ENCODE assay signal across 14 mouse cellular contexts in the genomic region with DNA sequence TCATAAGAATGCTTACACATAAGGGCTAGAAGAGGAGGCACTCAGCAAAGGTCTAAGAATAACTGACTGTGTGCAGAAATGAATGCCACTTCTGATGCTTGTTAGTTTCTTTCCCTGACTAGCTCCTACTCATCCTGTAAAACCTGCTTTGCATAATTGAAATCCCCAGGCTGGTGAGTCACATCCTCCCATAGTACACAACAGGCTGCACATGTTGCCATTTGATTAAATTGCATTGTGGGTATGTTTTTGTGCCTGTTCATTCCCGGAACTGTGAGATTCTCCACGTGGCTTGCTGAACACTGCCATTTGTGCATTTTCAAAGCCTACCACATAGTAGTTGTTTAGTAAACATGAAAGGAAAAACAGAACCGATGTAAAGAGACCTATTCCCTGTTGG.
DNase-seq lines count a peak whose midpoint lies in the region; TF ChIP-seq lines count a peak whose summit lies in the region.
"Had no signal": no experiment of that assay in that cellular context is flagged by ENCODE, and none has a peak within 500 bp of the region (broad histone marks: within the 10 kb centered on the region; RNA-seq: fewer than 3 reads in every experiment).

No protein-coding gene starts in this region.

- H3K9me3 ChIP-seq in CH12.LX (replicated peaks; ENCODE audit: low read length), result no peaks in the 10 kb centered on the region
- H3K9me3 ChIP-seq: hindbrain, embryonic 10.5 days had no signal

- in situ Hi-C loops in CH12.LX (cut with MboI; ENCODE audit: low pct_ligation_motif_present, low pct_unique_long_range_greater_than_20kb, low sequenced_read_pairs), result no loop called here

- dilution Hi-C loops in CH12.LX (cut with MboI; ENCODE audit: extremely low pct_ligation_motif_present, extremely low pct_unique_long_range_greater_than_20kb, low sequenced_read_pairs), result no loop called here

- no peaks in the 10 kb centered on the region for H3K27me3 ChIP-seq in CH12.LX (replicated peaks)

- TF ChIP-seq CTCF in CH12.LX (conservative IDR thresholded peaks at IDR 0.05 in 1 of 2, IDR thresholded peaks at IDR 0.05 in 1 of 2; ENCODE audit: low read depth in 2 of 2, low read length in 2 of 2), result no peak

- peak overlapping the region; percentile 99; the same call in 1 of the 2 replicates for H3K27ac ChIP-seq in CH12.LX (ENCODE audit: insufficient read depth, low read depth)
- H3K27ac ChIP-seq: hindbrain, embryonic 10.5 days; kidney, postnatal 0 days; liver, embryonic 14.5 days had no signal

- peak; percentile 6 for DNase-seq in layer of hippocampus, adult 11-12 months (ENCODE audit: low spot score)
- no peak for DNase-seq in layer of hippocampus, postnatal 10 days (ENCODE audit: low spot score in 2 of 2)
- DNase-seq in 3T3-L1 (ENCODE audit: low read depth, low spot score), result peak; percentile 69
- peak; percentile 94 for DNase-seq in CH12.LX (ENCODE audit: extremely low read depth)
- peak; percentile 1 to 48 for DNase-seq in left cerebral cortex, adult 9 months (ENCODE audit: low spot score in 2 of 2)
- DNase-seq in gastrocnemius, postnatal 4 days (ENCODE audit: low spot score in 2 of 2), result no peak
- DNase-seq in thymus, postnatal 0 days (ENCODE audit: low spot score), result no peak
- DNase-seq: adrenal gland, adult 2 months; cerebellum, adult 9-10 months; gastrocnemius, postnatal 10 days; lung, postnatal 10 days had no signal

- TF ChIP-seq RAD21 in CH12.LX (IDR thresholded peaks at IDR 0.05; ENCODE audit: low read depth, low read length), result no peak

- TF ChIP-seq EP300 in CH12.LX (IDR thresholded peaks at IDR 0.05; ENCODE audit: low read length), result peak; percentile 93

- peak overlapping the region; percentile 95 for H3K4me2 ChIP-seq in CH12.LX (ENCODE audit: insufficient read depth, low read depth, poor library complexity, severe bottlenecking)

- H3K79me2 ChIP-seq in CH12.LX (replicated peaks; ENCODE audit: control insufficient read depth, extremely low read depth, insufficient read depth, poor library complexity, severe bottlenecking), result no peaks in the 10 kb centered on the region

- H3K4me3 ChIP-seq in CH12.LX (replicated peaks in 1 of 3; ENCODE audit: low read depth in 2 of 3, low read length in 2 of 3, poor library complexity in 1 of 3), result no peak overlapping the region
- H3K4me3 ChIP-seq: hindbrain, embryonic 10.5 days had no signal

- no peaks in the 10 kb centered on the region for H3K36me3 ChIP-seq in CH12.LX (replicated peaks in 1 of 2; ENCODE audit: control insufficient read depth in 1 of 2, insufficient read depth in 1 of 2, low read length in 1 of 2)
- H3K36me3 ChIP-seq: hindbrain, embryonic 10.5 days had no signal

- H3K9ac ChIP-seq in CH12.LX (ENCODE audit: insufficient read depth, low read depth), result no peak overlapping the region
- H3K9ac ChIP-seq: liver, embryonic 14.5 days had no signal

- peaks cover 12 to 33% of the 10 kb centered on the region in 2 experiments for H3K4me1 ChIP-seq in CH12.LX (ENCODE audit: control insufficient read depth in 1 of 2, insufficient read depth in 2 of 2)
- H3K4me1 ChIP-seq: hindbrain, embryonic 10.5 days had no signal

- TF ChIP-seq POLR2A in CH12.LX (IDR thresholded peaks at IDR 0.05; ENCODE audit: low read depth, low read length), result peak; percentile 18; the same call in 1 of the 2 replicates

TF ChIP-seq in CH12.LX, 34 proteins besides CTCF, POLR2A, EP300 and RAD21:
- peak; percentile 100 for TF ChIP-seq MYC (IDR thresholded peaks at IDR 0.05; ENCODE audit: low read depth, low read length)
- peak; percentile 44 for TF ChIP-seq USF1 (IDR thresholded peaks at IDR 0.05; ENCODE audit: low read depth, low read length)
- TF ChIP-seq UBTF (IDR thresholded peaks at IDR 0.05; ENCODE audit: low read depth, low read length), result no peak
- TF ChIP-seq PAX5 (IDR thresholded peaks at IDR 0.05; ENCODE audit: low read length), result no peak
- peak; percentile 97 for TF ChIP-seq ETS1 (conservative IDR thresholded peaks at IDR 0.05; ENCODE audit: low read depth, low read length)
- TF ChIP-seq NELFE (IDR thresholded peaks at IDR 0.05; ENCODE audit: low read depth, low read length), result no peak; the same call in none of the 2 replicates
- peak; percentile 92 for TF ChIP-seq IRF4 (IDR thresholded peaks at IDR 0.05; ENCODE audit: low read depth, low read length)
- peak; percentile 96 for TF ChIP-seq JUN (IDR thresholded peaks at IDR 0.05; ENCODE audit: insufficient read depth, low read depth, low read length)
- no peak for TF ChIP-seq GABPA (IDR thresholded peaks at IDR 0.05; ENCODE audit: insufficient replicate concordance, low read depth, low read length)
- TF ChIP-seq MEF2A (IDR thresholded peaks at IDR 0.05; ENCODE audit: borderline replicate concordance, low read depth, low read length), result peak; percentile 92
- TF ChIP-seq ZMIZ1 (IDR thresholded peaks at IDR 0.05; ENCODE audit: low read depth, low read length), result no peak
- TF ChIP-seq USF2 (conservative IDR thresholded peaks at IDR 0.05; ENCODE audit: low read depth, low read length), result peak; percentile 35; the same call in 1 of the 2 replicates
- TF ChIP-seq KAT2A (IDR thresholded peaks at IDR 0.05; ENCODE audit: insufficient replicate concordance, low read length), result no peak
- TF ChIP-seq SMC3 (IDR thresholded peaks at IDR 0.05; ENCODE audit: low read depth, low read length), result no peak; the same call in 1 of the 2 replicates
- TF ChIP-seq RCOR1 (conservative IDR thresholded peaks at IDR 0.05; ENCODE audit: low read depth, low read length), result peak; percentile 83
- TF ChIP-seq MAZ (IDR thresholded peaks at IDR 0.05; ENCODE audit: low read depth, low read length), result peak; percentile 47; the same call in 1 of the 2 replicates
- 0 out of 2 replicates have a peak, but pooled peaks have one; percentile 30 for TF ChIP-seq NRF1 (IDR thresholded peaks at IDR 0.05; ENCODE audit: low read depth, low read length)
- peak; percentile 38; the same call in 1 of the 2 replicates for TF ChIP-seq ZNF384 (IDR thresholded peaks at IDR 0.05; ENCODE audit: low read depth, low read length)
- TF ChIP-seq POLR2AphosphoS2 (IDR thresholded peaks at IDR 0.05; ENCODE audit: low read depth, low read length), result no peak
- peak; percentile 59; the same call in 1 of the 2 replicates for TF ChIP-seq TBP (conservative IDR thresholded peaks at IDR 0.05; ENCODE audit: low read depth, low read length)
- TF ChIP-seq ZKSCAN1 (IDR thresholded peaks at IDR 0.05; ENCODE audit: borderline replicate concordance, low read depth, low read length), result no peak
- TF ChIP-seq E2F4 (IDR thresholded peaks at IDR 0.05; ENCODE audit: insufficient replicate concordance, low read depth, low read length), result peak; percentile 27; the same call in 1 of the 2 replicates
- TF ChIP-seq JUND (conservative IDR thresholded peaks at IDR 0.05; ENCODE audit: low read depth, low read length), result peak; percentile 96
- TF ChIP-seq BHLHE40 (IDR thresholded peaks at IDR 0.05; ENCODE audit: low read depth, low read length), result peak; percentile 95
- no peak for TF ChIP-seq CHD1 (IDR thresholded peaks at IDR 0.05; ENCODE audit: low read depth, low read length)
- TF ChIP-seq MAFK (IDR thresholded peaks at IDR 0.05; ENCODE audit: insufficient replicate concordance, low read length), result no peak
- TF ChIP-seq CHD2 (IDR thresholded peaks at IDR 0.05; ENCODE audit: low read length), result peak; percentile 71; the same call in 1 of the 2 replicates
- TF ChIP-seq ZC3H11A (IDR thresholded peaks at IDR 0.05; ENCODE audit: low read depth, low read length), result no peak
- TF ChIP-seq HCFC1 (IDR thresholded peaks at IDR 0.05; ENCODE audit: low read depth, low read length), result peak; percentile 70
- TF ChIP-seq ELF1 (IDR thresholded peaks at IDR 0.05; ENCODE audit: low read depth, low read length), result peak; percentile 87
- TF ChIP-seq MXI1 (IDR thresholded peaks at IDR 0.05; ENCODE audit: low read depth, low read length), result peak; percentile 93
- peak; percentile 100 for TF ChIP-seq MAX (IDR thresholded peaks at IDR 0.05; ENCODE audit: low read length)
- TF ChIP-seq TCF12 (IDR thresholded peaks at IDR 0.05; ENCODE audit: low read depth, low read length), result peak; percentile 88
- TF ChIP-seq SIN3A (IDR thresholded peaks at IDR 0.05; ENCODE audit: low read length), result peak; percentile 84

Comparison
In these comparisons a context has a peak if more than half of its experiments do, and no peak if none do; other contexts are left out.
1. DNase-seq: peak in layer of hippocampus, adult 11-12 months (single experiment), 3T3-L1 (single experiment), CH12.LX (single experiment) and left cerebral cortex, adult 9 months (2 of 2); none in layer of hippocampus, postnatal 10 days (0 of 2), gastrocnemius, postnatal 4 days (0 of 2) and thymus, postnatal 0 days (single experiment).